Mouse (Mus musculus) embryo, embryonic 10 days (tissue): ENCODE data around the gene Ripor2.

ENCODE experiments used
- DNase-seq: peaks from one replicate; pipeline ENCODE4 v3.0.0-alpha.2; 2015; ENCODE audit warnings: low spot score

Ripor2 gene

GRCm38 (mm10) chr13:24581833-24582232 is at the start of gene Ripor2:
Gene Ripor2 (plus strand): TSS chr13:24582189.
- DNase-seq: no peak

GRCm38 (mm10) chr13:24536531-24537167 is 45.3 kb upstream of the Ripor2 start:
- no peak for DNase-seq

GRCm38 (mm10) chr13:24538012-24538411 is 44.0 kb upstream of the Ripor2 start:
- no peak for DNase-seq

GRCm38 (mm10) chr13:24538941-24539340 is 43.0 kb upstream of the Ripor2 start:
- DNase-seq: no peak

- no peak for DNase-seq
These were observed 36.3 kb upstream of the Ripor2 start for GRCm38 (mm10) chr13:24545677-24546076.

GRCm38 (mm10) chr13:24546801-24547459 is 35.1 kb upstream of the Ripor2 start:
- DNase-seq: no peak

GRCm38 (mm10) chr13:24548911-24549310 is 33.1 kb upstream of the Ripor2 start:
- no peak for DNase-seq

GRCm38 (mm10) chr13:24551100-24551931 is 30.7 kb upstream of the Ripor2 start:
- no peak for DNase-seq

GRCm38 (mm10) chr13:24552039-24552438 is 29.9 kb upstream of the Ripor2 start:
- no peak for DNase-seq

GRCm38 (mm10) chr13:24561391-24561790 is 20.6 kb upstream of the Ripor2 start:
- no peak for DNase-seq

- no peak for DNase-seq
These were observed 17.3 kb upstream of the Ripor2 start for GRCm38 (mm10) chr13:24564706-24565105.

GRCm38 (mm10) chr13:24565230-24565949 is 16.6 kb upstream of the Ripor2 start:
- peak; percentile 33 for DNase-seq

- DNase-seq: peak; percentile 20
These were observed 16.1 kb upstream of the Ripor2 start for GRCm38 (mm10) chr13:24565950-24566320.

- DNase-seq: no peak
These were observed 14.7 kb upstream of the Ripor2 start for GRCm38 (mm10) chr13:24567176-24567811.

GRCm38 (mm10) chr13:24569066-24569465 is 12.9 kb upstream of the Ripor2 start:
- DNase-seq: no peak

- DNase-seq: no peak
These were observed 11.3 kb upstream of the Ripor2 start for GRCm38 (mm10) chr13:24570716-24571115.

GRCm38 (mm10) chr13:24571906-24572305 is 10.1 kb upstream of the Ripor2 start:
- DNase-seq: no peak

- no peak for DNase-seq
These were observed 6.9 kb upstream of the Ripor2 start for GRCm38 (mm10) chr13:24575126-24575525.

GRCm38 (mm10) chr13:24576338-24577119 is 5.5 kb upstream of the Ripor2 start:
- peak; percentile 85 for DNase-seq

- no peak for DNase-seq
These were observed 3.7 kb upstream of the Ripor2 start for GRCm38 (mm10) chr13:24578317-24578716.

- no peak for DNase-seq
These were observed 1.2 kb upstream of the Ripor2 start for GRCm38 (mm10) chr13:24580759-24581158.
